Comparison of ENCODE assay signal across 26 mouse cellular contexts in the genomic region with DNA sequence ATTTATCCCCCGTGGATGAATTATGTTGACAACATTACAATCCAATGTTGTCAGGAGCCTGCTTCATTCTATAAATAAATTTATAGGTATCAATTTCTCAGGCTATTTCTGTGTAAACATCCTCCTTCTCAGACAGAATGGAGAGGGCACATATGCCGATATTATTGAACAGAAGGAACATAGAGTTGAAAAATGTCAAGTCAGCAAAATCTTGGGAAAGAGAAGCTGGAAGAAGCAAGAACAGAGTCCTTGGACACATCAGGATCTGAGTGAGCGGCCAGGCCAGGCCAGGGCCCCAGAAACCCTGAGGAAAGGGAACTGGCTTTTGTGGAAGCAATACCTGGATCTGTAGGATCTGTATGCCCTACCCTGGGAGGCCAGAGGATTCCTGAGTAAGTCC.
"Had no signal": no experiment of that assay in that cellular context is flagged by ENCODE, and none has a peak within 500 bp of the region (broad histone marks: within the 10 kb centered on the region; RNA-seq: fewer than 3 reads in every experiment).

No protein-coding gene starts in this region.

- H3K4me1 ChIP-seq: embryonic facial prominence, embryonic 10.5 days; embryonic facial prominence, embryonic 12.5 days; embryonic facial prominence, embryonic 13.5 days; embryonic facial prominence, embryonic 15.5 days; forebrain, embryonic 10.5 days; forebrain, embryonic 12.5 days; forebrain, embryonic 13.5 days; forebrain, embryonic 15.5 days had no signal

- H3K9ac ChIP-seq: embryonic facial prominence, embryonic 12.5 days; embryonic facial prominence, embryonic 13.5 days; embryonic facial prominence, embryonic 15.5 days; forebrain, embryonic 12.5 days; forebrain, embryonic 13.5 days; forebrain, embryonic 15.5 days; forebrain, postnatal 0 days had no signal

- H3K4me2 ChIP-seq: embryonic facial prominence, embryonic 12.5 days; embryonic facial prominence, embryonic 13.5 days; embryonic facial prominence, embryonic 15.5 days; forebrain, embryonic 12.5 days; forebrain, embryonic 13.5 days; forebrain, embryonic 15.5 days had no signal

- H3K27ac ChIP-seq: embryonic facial prominence, embryonic 10.5 days; embryonic facial prominence, embryonic 12.5 days; embryonic facial prominence, embryonic 13.5 days; embryonic facial prominence, embryonic 15.5 days; forebrain, embryonic 10.5 days; forebrain, embryonic 12.5 days; forebrain, embryonic 13.5 days; forebrain, embryonic 15.5 days; gastrocnemius, adult 2 months; heart, adult 2 months had no signal

- DNase-seq: cerebellum, adult 9-10 months; cerebellum, adult 9-11 months; cerebellum, postnatal 10 days; cerebellum, postnatal 14 days; cerebellum, postnatal 25 days; cerebellum, postnatal 36 days; embryo, embryonic 11 days; forebrain, postnatal 0 days; gastrocnemius, adult 2 months; gastrocnemius, postnatal 10 days; gastrocnemius, postnatal 14 days; gastrocnemius, postnatal 25 days; gastrocnemius, postnatal 36 days; heart, adult 18-20 months; heart, adult 2 months had no signal

- ATAC-seq: forebrain, embryonic 13.5 days; forebrain, embryonic 14.5 days; forebrain, embryonic 15.5 days; forebrain, embryonic 16.5 days; forebrain, postnatal 0 days had no signal

- H3K4me3 ChIP-seq: embryonic facial prominence, embryonic 10.5 days; embryonic facial prominence, embryonic 12.5 days; embryonic facial prominence, embryonic 13.5 days; embryonic facial prominence, embryonic 15.5 days; erythroblast, embryonic 14.5 days; forebrain, embryonic 10.5 days; forebrain, embryonic 12.5 days; forebrain, embryonic 13.5 days; forebrain, embryonic 15.5 days; gastrocnemius, adult 2 months; heart, adult 2 months had no signal

- H3K36me3 ChIP-seq: embryonic facial prominence, embryonic 10.5 days; embryonic facial prominence, embryonic 12.5 days; embryonic facial prominence, embryonic 13.5 days; embryonic facial prominence, embryonic 15.5 days; forebrain, embryonic 10.5 days; forebrain, embryonic 12.5 days; forebrain, embryonic 15.5 days had no signal

- H3K27me3 ChIP-seq: embryonic facial prominence, embryonic 12.5 days; embryonic facial prominence, embryonic 13.5 days; embryonic facial prominence, embryonic 15.5 days; forebrain, embryonic 12.5 days; forebrain, embryonic 13.5 days; forebrain, embryonic 15.5 days had no signal

- H3K9me3 ChIP-seq: embryonic facial prominence, embryonic 10.5 days; embryonic facial prominence, embryonic 12.5 days; embryonic facial prominence, embryonic 13.5 days; embryonic facial prominence, embryonic 15.5 days; forebrain, embryonic 10.5 days; forebrain, embryonic 12.5 days; forebrain, embryonic 13.5 days; forebrain, embryonic 15.5 days had no signal
